Mouse (Mus musculus) T-helper 1 cell (primary cell): ENCODE results near the gene Srprb.

Experiments used
- in situ Hi-C: fragments of 300-600 bp; cut with MboI, MseI; formaldehyde crosslinking; loops from one replicate; pipeline ENCODE4 v1.15.1; 2025; ENCODE audit warnings: high pct_unique_total_duplicates

Gene Srprb

GRCm38 (mm10) chr9:103201561-103202260, at the start of gene Srprb:
Srprb (minus strand) TSS chr9:103202137.
- in situ Hi-C loops: no loop called here

- in situ Hi-C loops: no loop called here
Measured at GRCm38 (mm10) chr9:103248618-103249017, 46.7 kb upstream of the Srprb start.

GRCm38 (mm10) chr9:103246526-103247168, 44.7 kb upstream of the Srprb start:
- in situ Hi-C loops: no loop called here

GRCm38 (mm10) chr9:103243640-103244039, 41.7 kb upstream of the Srprb start:
- in situ Hi-C loops: no loop called here

GRCm38 (mm10) chr9:103241206-103241605, 39.3 kb upstream of the Srprb start:
- in situ Hi-C loops: no loop called here

GRCm38 (mm10) chr9:103239471-103239870, 37.5 kb upstream of the Srprb start:
- in situ Hi-C loops: no loop called here

- in situ Hi-C loops: no loop called here
Measured at GRCm38 (mm10) chr9:103234565-103235165, 32.7 kb upstream of the Srprb start.

GRCm38 (mm10) chr9:103234059-103234458, 32.1 kb upstream of the Srprb start:
- in situ Hi-C loops: no loop called here

GRCm38 (mm10) chr9:103233006-103233395, 31.1 kb upstream of the Srprb start:
- in situ Hi-C loops: no loop called here

GRCm38 (mm10) chr9:103232232-103233005, 30.5 kb upstream of the Srprb start:
- in situ Hi-C loops: no loop called here

GRCm38 (mm10) chr9:103230151-103230951, 28.4 kb upstream of the Srprb start, which contains the start of the genes Gm20425 and Trf:
Gm20425 (minus strand) TSS chr9:103230307.
Trf (minus strand) TSS chr9:103230444.
- in situ Hi-C loops: no loop called here

- in situ Hi-C loops: loop anchor here (5.0 kb wide), 1 partner anchor 53 kb away; no protein-coding TSS in a partner anchor
Measured at GRCm38 (mm10) chr9:103229037-103229867, 27.3 kb upstream of the Srprb start.

GRCm38 (mm10) chr9:103228370-103229003, 26.6 kb upstream of the Srprb start:
- in situ Hi-C loops: loop anchor here (5.0 kb wide), 1 partner anchor 54 kb away; no protein-coding TSS in a partner anchor

- in situ Hi-C loops: loop anchor here (5.0 kb wide), 1 partner anchor 55 kb away; no protein-coding TSS in a partner anchor
Measured at GRCm38 (mm10) chr9:103227760-103228159, 25.8 kb upstream of the Srprb start.

- in situ Hi-C loops: loop anchor here (5.0 kb wide), 1 partner anchor 55 kb away; no protein-coding TSS in a partner anchor
Measured at GRCm38 (mm10) chr9:103226806-103227205, 24.9 kb upstream of the Srprb start.

GRCm38 (mm10) chr9:103225464-103225863, 23.5 kb upstream of the Srprb start:
- in situ Hi-C loops: loop anchor here (5.0 kb wide), 1 partner anchor 57 kb away; no protein-coding TSS in a partner anchor

GRCm38 (mm10) chr9:103224721-103225120, 22.8 kb upstream of the Srprb start:
- in situ Hi-C loops: loop anchor here (5.0 kb wide), 1 partner anchor 58 kb away; no protein-coding TSS in a partner anchor

- in situ Hi-C loops: no loop called here
Measured at GRCm38 (mm10) chr9:103214281-103214680, 12.3 kb upstream of the Srprb start.

GRCm38 (mm10) chr9:103213631-103214030, 11.7 kb upstream of the Srprb start:
- in situ Hi-C loops: no loop called here
